Mouse (Mus musculus) cerebellum, adult 2 months (tissue): ENCODE data around the gene Etl4.

Source experiments
- CTCF ChIP-seq: fragments of 200-500 bp; IDR thresholded peaks from 2 replicates; pipeline ENCODE4 v1.5.1; 2011; ENCODE audit warnings: low read depth, mild to moderate bottlenecking, control low read depth, low read length, moderate library complexity, borderline replicate concordance; ENCODE audit not compliant: insufficient read depth
- POLR2A ChIP-seq: fragments of 200-500 bp; IDR thresholded peaks from 2 replicates; pipeline ENCODE4 v1.6.1; 2011; ENCODE audit warnings: low read length, control low read depth, borderline replicate concordance; ENCODE audit not compliant: insufficient read depth

GRCm38 (mm10) chr2:20756964-20757363 lies 847.4 kb downstream of the Etl4 start:
- no peak for TF ChIP-seq POLR2A
- no peak for TF ChIP-seq CTCF
